Mouse (Mus musculus) intestine, embryonic 14.5 days (tissue): ENCODE measurements around the gene BC030867. TPM values are rescaled to one million over a fixed set of nuclear protein-coding genes. Genes with fewer than 3 reads are reported as not detected.

Source experiments
- ATAC-seq: fragments of 200-750 bp; cut with Nextera tagmentation; replicated peaks from 2 replicates; pipeline ENCODE4 v1.8.0; 2017; ENCODE audit warnings: low read depth, moderate number of reproducible peaks, moderate TSS enrichment, moderate library complexity; ENCODE audit not compliant: low FRiP score, low TSS enrichment
- DNase-seq: peaks from one replicate; pipeline ENCODE4 v3.0.0-alpha.2; 2018; ENCODE audit warnings: low spot score
- H3K27ac ChIP-seq: fragments of 300-500 bp; sonication (generic); 2 replicates; pipeline ENCODE4 v1.5.1; 2014; ENCODE audit warnings: low read depth, mild to moderate bottlenecking, control low read depth
- H3K27me3 ChIP-seq: fragments of 300-500 bp; sonication (generic); replicated peaks from 2 replicates; pipeline ENCODE4 v1.6.1; 2014; ENCODE audit warnings: low read length, control low read depth; ENCODE audit not compliant: control insufficient read depth, insufficient read depth
- H3K36me3 ChIP-seq: fragments of 300-500 bp; sonication (generic); 2 replicates; pipeline ENCODE4 v1.6.1; 2014; ENCODE audit warnings: low read length, control low read depth; ENCODE audit not compliant: control insufficient read depth, insufficient read depth
- H3K4me1 ChIP-seq: fragments of 300-500 bp; sonication (generic); replicated peaks from 2 replicates; pipeline ENCODE4 v1.6.1; 2014; ENCODE audit warnings: low read length, control low read depth, mixed read lengths; ENCODE audit not compliant: control insufficient read depth, insufficient read depth
- H3K4me2 ChIP-seq: fragments of 300-500 bp; sonication (generic); 2 replicates; pipeline ENCODE4 v1.6.1; 2014; ENCODE audit warnings: low read length
- H3K4me3 ChIP-seq: fragments of 300-500 bp; sonication (generic); 2 replicates; pipeline ENCODE4 v1.5.1; 2014; ENCODE audit warnings: low read depth, low read length, control low read depth, mixed read lengths
- H3K9ac ChIP-seq: fragments of 300-500 bp; sonication (generic); 2 replicates; pipeline ENCODE4 v1.6.1; 2014; ENCODE audit warnings: mild to moderate bottlenecking, low read length
- H3K9me3 ChIP-seq: fragments of 300-500 bp; sonication (generic); 2 replicates; pipeline ENCODE4 v1.6.1; 2016; ENCODE audit warnings: low read length, control low read depth; ENCODE audit not compliant: control insufficient read depth
- WGBS: fragments of 180-500 bp; shearing (Covaris S2); extraction: QIAGEN DNeasy Blood & Tissue Kit; methylation state at CpG from one replicate; pipeline ENCODE4 v1.1.7; 2014; 5-methylcytosine and 5-hydroxymethylcytosine counted together
- polyA plus RNA-seq: library from polyadenylated mRNA; unstranded; fragments of >200 nt; fragmentation: Nextera tagmentation; extraction: Ambion mirVana; gene quantifications from 2 replicates; pipeline ENCODE4 v1.2.1, GENCODE M21; 2014

Gene BC030867
- polyA plus RNA-seq, 1 experiment from 2014 or later = 16.5 TPM

DNA sequence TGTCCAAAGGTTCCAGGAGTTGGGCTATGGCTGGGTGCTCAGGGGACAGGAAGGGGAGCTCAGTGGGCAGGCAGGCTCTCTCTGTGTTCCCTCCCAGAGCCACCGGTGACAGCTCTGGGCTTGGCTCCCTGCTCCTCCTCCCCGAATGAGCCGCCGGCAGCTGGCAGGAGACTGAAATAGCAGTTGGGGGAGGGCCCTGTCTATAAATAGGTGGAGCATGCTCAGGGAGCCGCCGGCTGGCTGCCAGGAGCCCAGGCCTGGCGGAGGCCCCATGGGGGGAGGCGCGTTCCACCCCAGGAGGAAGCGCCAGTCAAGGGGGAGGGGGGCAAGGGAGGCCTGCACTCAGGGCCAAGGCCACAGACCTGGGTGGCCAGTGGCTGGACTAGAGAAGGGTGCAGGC, 29.9 kb upstream of the BC030867 start:
- Histone ChIP-seq H3K27me3 (no peaks in the 10 kb centered on the region), H3K4me1 (peaks cover 79% of the 10 kb centered on the region), H3K4me3 (peak overlapping the region; percentile 52), H3K36me3 (no peaks in the 10 kb centered on the region), H3K9ac (peak overlapping the region; percentile 41), H3K9me3 (no peaks in the 10 kb centered on the region), H3K4me2 (peak overlapping the region; percentile 91), H3K27ac (peak overlapping the region; percentile 87)
- DNase-seq (peak; percentile 91), ATAC-seq (peak; percentile 75)
- WGBS = 0% methylated on average over 9 of the region's 10 CpGs

DNA sequence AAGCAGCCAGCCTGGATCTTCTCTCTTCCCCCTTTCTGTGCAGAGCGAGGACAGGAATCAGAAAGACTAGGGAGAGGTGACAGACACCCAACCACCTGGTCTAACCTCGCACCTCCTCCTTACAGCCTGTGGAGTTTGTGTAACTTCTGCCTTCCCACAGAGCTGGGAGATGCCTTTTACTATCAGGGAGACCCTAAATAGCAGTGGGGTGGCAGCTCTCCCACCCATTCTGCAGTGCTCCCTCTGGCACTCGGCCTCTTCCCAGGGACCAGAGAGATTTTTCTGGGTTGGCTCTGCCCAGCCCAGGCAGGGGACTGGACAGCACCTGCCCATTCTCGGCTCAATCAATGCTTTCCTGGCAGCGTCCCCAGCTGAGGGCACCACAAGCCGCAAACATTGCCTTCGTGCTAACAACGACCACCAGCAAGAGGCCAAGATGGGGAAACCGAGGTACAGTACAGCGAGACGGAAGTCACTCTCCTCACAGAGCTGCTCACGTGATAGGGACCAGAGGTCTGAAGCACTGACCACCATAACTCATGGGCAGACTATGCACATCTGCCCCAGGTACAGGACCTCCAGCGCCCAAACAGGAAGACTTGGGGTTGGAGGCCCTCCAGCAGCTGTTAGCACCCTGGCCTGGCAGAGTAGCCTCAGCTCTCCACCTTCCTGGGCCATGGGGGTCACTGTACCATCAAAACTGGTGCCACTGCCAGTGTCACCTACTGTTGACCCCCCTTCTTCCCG, 29.3 kb upstream of the BC030867 start:
- peaks cover 76% of the 10 kb centered on the region for H3K4me1 ChIP-seq
- ATAC-seq (no peak; the same call in 1 of the 2 replicates), DNase-seq (no peak)
- H3K4me2 ChIP-seq = peak overlapping the region; percentile 91
- 0 out of 2 replicates have a peak, but pooled peaks cover 3% of the 10 kb centered on the region for H3K36me3 ChIP-seq
- H3K4me3 ChIP-seq = peak overlapping the region; percentile 52; the same call in 1 of the 2 replicates
- H3K27ac ChIP-seq = peak overlapping the region; percentile 87
- no peaks in the 10 kb centered on the region for H3K9me3 ChIP-seq
- 0 out of 2 replicates have a peak overlapping the region, but pooled peaks have one; percentile 20 for H3K9ac ChIP-seq
- WGBS = 52% methylated on average over 14 of the region's 14 CpGs
- no peaks in the 10 kb centered on the region for H3K27me3 ChIP-seq

DNA sequence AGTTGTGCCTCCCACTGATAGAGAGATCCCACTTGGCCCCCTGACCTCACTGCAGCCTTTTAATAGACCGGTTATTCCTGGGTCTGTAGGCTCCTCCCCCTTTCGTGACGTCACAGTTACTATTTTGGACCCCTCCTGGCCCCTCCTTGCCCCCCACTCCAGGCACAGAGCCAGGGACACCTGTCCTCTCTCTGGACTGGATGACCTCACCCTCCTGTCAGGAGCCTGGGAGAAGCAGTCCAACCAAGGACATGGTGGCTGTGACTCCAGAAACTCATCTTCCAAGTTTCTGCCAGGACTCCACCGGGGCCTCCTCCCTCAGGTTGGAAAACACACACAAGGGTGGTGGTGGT, 28.7 kb upstream of the BC030867 start:
- Histone ChIP-seq H3K27ac (peak overlapping the region; percentile 87; the same call in 1 of the 2 replicates), H3K36me3 (0 out of 2 replicates have a peak, but pooled peaks cover 5% of the 10 kb centered on the region), H3K9ac (no peak overlapping the region), H3K9me3 (no peaks in the 10 kb centered on the region), H3K27me3 (no peaks in the 10 kb centered on the region), H3K4me2 (no peak overlapping the region), H3K4me1 (peaks cover 76% of the 10 kb centered on the region), H3K4me3 (no peak overlapping the region)
- DNase-seq = no peak
- WGBS = 51% methylated on average over 4 of the region's 4 CpGs
- no peak for ATAC-seq

DNA sequence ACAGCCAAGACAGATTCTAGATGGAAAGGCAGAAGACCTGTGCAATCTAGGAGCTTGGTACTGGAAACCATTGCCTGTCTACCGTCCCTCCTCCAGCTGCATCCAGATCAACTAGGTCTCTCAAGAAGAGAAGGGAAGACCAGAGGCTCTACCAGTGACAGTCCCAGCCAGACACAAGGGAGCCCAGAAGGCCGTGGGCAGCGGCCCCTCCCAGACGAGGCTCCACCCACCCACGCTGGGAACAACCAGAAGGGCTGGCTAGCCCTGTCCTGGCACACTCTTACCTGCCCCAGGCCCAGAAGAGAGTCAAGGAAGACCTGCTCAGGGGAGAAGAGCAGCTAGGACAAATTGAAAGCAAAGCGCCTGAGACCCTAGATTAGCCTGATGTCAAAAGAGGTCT, 28.2 kb upstream of the BC030867 start:
- H3K36me3 ChIP-seq = 0 out of 2 replicates have a peak, but pooled peaks cover 5% of the 10 kb centered on the region
- H3K9me3 ChIP-seq = no peaks in the 10 kb centered on the region
- ATAC-seq (no peak), DNase-seq (no peak)
- no peak overlapping the region for H3K9ac ChIP-seq
- no peak overlapping the region for H3K4me3 ChIP-seq
- H3K27me3 ChIP-seq = no peaks in the 10 kb centered on the region
- no peak overlapping the region for H3K4me2 ChIP-seq
- whole genome bisulfite sequencing = 56% methylated on average over 6 of the region's 6 CpGs
- peaks cover 75% of the 10 kb centered on the region for H3K4me1 ChIP-seq
- no peak overlapping the region for H3K27ac ChIP-seq

DNA sequence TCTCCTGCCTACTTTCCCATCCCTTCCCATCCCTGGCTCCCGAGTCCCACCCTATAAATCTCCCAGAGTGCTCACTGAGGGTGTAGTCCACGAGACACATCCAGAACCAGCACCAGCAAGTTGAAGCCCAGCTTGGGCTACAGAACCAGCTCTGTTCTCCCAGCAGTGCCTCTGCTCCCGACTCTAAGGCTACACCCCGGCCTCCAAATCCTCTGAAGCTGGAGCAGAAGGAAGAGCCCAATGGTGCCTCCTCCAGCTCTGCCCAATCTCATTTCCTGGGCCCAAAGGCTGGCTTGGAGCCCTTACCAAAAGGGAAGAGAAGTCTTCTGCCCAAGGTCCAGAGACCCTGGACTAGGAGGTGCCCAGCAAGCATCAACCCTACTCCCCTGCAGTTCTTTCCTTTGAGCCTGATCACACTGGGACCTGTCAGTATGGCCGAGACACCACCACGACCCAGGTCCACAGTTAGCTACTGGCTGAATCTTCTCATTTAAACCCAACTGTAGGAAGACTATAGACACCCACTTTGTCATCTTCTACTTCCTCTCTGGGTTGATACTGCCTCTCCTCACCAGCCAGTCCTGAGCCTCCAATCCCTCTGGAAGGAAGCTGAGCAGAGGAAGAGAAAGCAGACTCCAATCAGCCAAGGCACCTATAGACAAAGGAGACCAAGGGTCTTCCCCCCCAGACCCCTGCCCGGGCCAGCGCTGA, 27.3 kb upstream of the BC030867 start:
- 0 out of 2 replicates have a peak, but pooled peaks cover 5% of the 10 kb centered on the region for H3K36me3 ChIP-seq
- H3K9ac ChIP-seq = no peak overlapping the region
- H3K27me3 ChIP-seq = no peaks in the 10 kb centered on the region
- peaks cover 74% of the 10 kb centered on the region for H3K4me1 ChIP-seq
- H3K9me3 ChIP-seq = no peaks in the 10 kb centered on the region
- no peak overlapping the region for H3K27ac ChIP-seq
- ATAC-seq = no peak
- H3K4me2 ChIP-seq = no peak overlapping the region
- no peak for DNase-seq
- no peak overlapping the region for H3K4me3 ChIP-seq
- 83% methylated on average over 8 of the region's 8 CpGs for WGBS

DNA sequence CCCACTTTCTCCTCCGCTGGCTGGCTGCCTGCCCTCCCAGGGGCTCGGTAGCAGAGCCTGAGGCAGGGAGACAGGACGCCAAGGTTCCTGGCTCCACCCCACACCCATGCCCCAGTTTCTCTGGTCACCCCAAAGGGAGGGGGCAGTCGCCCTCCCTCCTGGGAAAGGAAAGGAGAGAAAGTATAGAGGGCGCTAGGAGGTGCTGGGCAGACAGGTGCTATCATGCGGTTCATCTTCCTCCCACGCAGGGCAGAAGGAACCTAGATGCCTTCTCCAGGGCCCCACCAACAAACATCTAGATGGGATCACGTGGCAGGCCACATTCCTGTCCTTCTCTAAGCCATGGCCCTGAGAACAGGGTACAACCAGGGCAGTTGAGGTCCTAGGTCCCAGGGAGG, 26.7 kb upstream of the BC030867 start:
- DNase-seq (no peak), ATAC-seq (no peak)
- H3K9me3 ChIP-seq = no peaks in the 10 kb centered on the region
- H3K4me1 ChIP-seq = peaks cover 74% of the 10 kb centered on the region
- no peaks in the 10 kb centered on the region for H3K27me3 ChIP-seq
- H3K4me2 ChIP-seq = no peak overlapping the region
- 0 out of 2 replicates have a peak, but pooled peaks cover 5% of the 10 kb centered on the region for H3K36me3 ChIP-seq
- WGBS = 76% methylated on average over 8 of the region's 8 CpGs
- H3K4me3 ChIP-seq = no peak overlapping the region
- H3K9ac ChIP-seq = no peak overlapping the region
- H3K27ac ChIP-seq = no peak overlapping the region

DNA sequence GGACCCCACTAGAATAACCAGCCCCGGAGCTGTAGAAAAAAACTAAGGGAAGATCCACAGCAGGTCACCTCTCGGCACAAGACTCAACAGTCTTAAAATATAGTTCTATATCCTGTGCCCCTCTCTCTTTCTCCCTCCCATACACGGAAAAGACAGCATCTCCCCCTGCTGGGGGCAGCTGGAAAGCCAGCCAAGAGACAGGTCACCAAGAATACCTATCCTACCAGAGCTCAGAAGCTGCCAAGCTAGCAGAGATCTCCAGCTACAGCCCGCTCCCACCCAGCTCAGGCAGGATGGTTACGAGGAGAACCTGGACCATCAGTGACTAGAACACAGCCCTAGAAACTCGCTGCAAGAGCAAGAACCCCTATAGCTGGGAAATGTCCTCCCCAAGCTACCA, 25.5 kb upstream of the BC030867 start:
- ATAC-seq (no peak), DNase-seq (peak; percentile 86)
- WGBS = 31% methylated on average over 6 of the region's 6 CpGs
- 0 out of 2 replicates have a peak, but pooled peaks cover 5% of the 10 kb centered on the region for H3K36me3 ChIP-seq
- peaks cover 74% of the 10 kb centered on the region for H3K4me1 ChIP-seq
- H3K9me3 ChIP-seq = no peaks in the 10 kb centered on the region
- H3K27me3 ChIP-seq = no peaks in the 10 kb centered on the region
- H3K27ac ChIP-seq = no peak overlapping the region
- H3K4me3 ChIP-seq = no peak overlapping the region
- no peak overlapping the region for H3K4me2 ChIP-seq
- no peak overlapping the region for H3K9ac ChIP-seq

DNA sequence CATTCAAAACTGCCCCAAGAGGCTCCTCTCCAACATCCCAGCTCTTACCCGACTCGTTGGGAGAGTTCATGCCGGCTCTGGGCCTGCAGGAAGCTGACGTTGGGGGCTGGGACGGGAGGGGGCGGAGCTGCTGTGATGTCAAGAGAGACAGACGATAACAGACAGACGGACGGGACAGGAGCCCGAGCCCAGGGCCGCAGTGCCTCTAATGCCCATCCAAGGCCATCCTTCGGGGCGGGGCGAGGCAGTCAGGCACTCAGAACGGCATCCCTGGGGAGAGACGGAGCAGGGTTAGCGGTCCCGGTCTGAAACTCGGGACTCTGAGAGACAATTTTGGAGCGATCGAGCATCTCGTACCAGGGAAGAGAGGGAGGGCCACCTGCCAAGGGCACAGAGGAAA, 24.0 kb upstream of the BC030867 start:
- Histone ChIP-seq H3K36me3 (0 out of 2 replicates have a peak, but pooled peaks cover 5% of the 10 kb centered on the region), H3K4me2 (peak overlapping the region; percentile 46), H3K4me1 (peaks cover 68% of the 10 kb centered on the region), H3K9me3 (no peaks in the 10 kb centered on the region), H3K27me3 (no peaks in the 10 kb centered on the region), H3K9ac (no peak overlapping the region), H3K27ac (no peak overlapping the region), H3K4me3 (0 out of 2 replicates have a peak overlapping the region, but pooled peaks have one; percentile 16)
- ATAC-seq = no peak
- 13% methylated on average over 22 of the region's 22 CpGs for WGBS
- no peak for DNase-seq
